Mouse (Mus musculus): Measurements from ENCODE around the gene Cdc25b.

DNA sequence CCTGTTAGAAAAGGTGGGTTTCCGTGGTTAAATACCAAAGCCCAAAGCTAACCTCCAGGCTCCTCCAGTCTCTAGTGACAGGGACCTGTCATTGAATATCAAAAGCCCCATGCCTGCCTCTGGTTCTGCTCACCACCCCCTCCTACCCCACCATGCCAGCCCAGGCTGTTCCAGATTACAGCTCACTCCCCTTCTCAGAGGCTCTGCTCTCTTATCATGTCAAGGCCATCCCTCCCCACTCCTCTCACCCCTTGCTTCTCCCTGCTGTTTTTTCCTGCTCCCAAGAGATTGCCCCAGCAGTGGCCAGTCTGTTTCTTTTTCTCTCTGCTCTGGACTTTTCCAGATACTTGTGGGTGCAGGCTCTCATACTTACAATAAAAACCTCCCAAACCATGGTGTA, 36.8 kb downstream of the Cdc25b start:
- TF ChIP-seq CTCF (IDR thresholded peaks at IDR 0.05; ENCODE audit: low read depth) (no peak), EP300 (IDR thresholded peaks at IDR 0.05; ENCODE audit: low read depth) (no peak)

Data from heart, postnatal 0 days (tissue).